Mouse (Mus musculus): ENCODE results near the gene Phgdh.

The Phgdh gene

DNA sequence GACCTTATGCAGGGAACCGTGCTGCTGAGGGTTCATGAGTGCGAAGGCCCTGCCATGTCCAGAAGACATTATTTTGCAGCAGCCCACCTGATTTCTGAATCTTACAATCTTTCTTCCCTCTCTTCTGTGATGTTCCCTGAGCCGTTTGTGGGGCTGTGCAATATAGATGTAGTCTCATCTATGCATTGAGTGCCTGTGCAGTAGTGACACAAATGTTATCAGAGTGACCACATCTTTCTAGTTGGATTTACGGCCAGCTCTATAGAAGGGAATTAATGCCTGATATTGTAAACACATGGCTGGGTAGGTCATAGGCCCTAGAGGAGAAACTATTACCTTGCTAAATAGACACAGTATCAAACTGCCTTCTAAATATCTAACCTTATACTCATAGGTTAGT is 39.5 kb downstream of the Phgdh start:
- DNase-seq (ENCODE audit: extremely low read depth, insufficient read length, low spot score): no peak

DNA sequence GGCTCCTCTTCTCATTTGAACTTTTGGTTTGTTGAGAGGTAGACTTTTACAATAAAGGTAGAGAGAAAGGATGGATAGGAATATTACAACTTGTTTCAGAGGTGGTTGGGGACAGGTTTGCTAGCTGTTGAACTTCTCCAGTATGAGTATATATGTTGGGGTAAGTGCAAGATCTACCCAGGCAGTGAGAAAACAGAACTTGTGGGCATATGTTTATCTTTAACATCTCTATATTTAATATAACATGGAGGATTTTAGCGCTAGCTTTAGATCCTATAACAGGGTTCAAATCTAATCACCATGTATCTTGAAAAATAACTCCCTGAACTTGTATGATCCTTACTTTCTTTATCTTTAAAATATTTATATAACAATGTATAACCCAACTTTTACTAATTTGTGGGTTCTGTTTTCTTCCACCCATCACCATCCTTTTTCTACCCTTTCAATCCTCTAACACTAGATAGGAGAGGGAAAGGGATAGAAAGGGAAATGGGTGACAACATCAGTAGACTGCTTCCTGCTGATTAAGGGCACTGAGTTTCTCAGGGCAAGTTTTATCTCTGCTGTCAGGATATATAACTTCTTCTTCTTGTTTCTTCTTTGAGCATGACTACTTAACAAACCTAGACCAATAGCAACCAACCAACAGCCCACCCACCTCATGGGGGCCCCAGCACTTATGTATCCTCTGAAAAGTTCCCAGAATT is 40.2 kb downstream of the Phgdh start:
- DNase-seq (ENCODE audit: extremely low read depth, insufficient read length, low spot score): no peak

DNA sequence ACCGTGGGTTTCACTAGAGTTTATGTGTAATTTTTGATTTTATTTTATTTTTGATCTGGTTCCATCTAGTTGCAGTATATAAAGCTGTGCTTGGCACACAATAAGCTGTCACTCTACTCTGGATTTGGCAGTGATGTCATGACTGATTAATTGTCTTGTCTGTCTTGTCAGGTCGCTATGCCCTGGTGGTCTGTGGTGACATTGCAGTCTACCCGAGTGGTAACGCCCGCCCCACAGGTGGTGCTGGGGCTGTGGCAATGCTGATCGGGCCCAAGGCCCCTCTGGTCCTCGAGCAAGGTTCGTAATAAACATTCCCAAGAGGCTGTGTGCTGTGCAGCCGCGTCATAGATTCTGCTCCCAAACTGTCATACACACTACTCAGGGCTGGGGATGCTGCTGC is 43.8 kb downstream of the Phgdh start:
- no peak for DNase-seq (ENCODE audit: extremely low read depth, insufficient read length, low spot score)

DNA sequence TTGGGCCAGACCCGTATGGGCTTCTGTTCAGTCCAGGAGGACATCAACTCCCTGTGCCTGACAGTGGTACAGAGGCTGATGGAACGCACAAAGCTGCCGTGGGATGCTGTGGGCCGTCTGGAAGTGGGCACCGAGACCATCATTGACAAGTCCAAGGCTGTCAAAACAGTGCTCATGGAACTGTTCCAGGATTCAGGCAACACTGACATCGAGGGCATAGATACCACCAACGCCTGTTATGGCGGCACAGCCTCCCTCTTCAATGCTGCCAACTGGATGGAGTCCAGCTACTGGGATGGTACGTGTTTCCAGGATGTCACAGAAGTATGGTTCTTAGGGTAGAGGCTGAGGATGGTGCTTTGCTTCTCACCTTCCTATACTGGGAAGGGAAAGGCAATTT is 48.7 kb downstream of the Phgdh start:
- no peak for DNase-seq (ENCODE audit: extremely low read depth, insufficient read length, low spot score)

DNA sequence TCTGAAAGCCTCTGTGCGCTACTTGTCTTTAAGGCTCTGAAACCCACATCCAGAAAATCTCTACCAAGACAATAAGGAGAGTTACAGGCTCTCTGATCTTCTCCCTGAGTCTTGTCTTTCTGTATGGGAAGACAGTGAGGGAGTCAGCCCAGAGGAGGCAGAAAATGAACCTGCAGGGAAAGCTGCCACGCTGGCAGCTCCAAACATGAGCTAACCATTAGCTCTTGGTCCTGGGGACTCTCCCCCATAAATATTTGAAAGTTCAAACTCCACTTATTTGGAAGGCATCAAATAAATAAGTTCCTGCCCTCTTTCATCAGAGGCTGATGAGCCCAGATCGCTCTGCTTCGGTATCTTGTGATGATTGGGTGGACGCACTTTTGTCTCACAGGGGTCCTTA is 56.6 kb downstream of the Phgdh start:
- no peak for DNase-seq (ENCODE audit: extremely low read depth, insufficient read length, low spot score)

DNA sequence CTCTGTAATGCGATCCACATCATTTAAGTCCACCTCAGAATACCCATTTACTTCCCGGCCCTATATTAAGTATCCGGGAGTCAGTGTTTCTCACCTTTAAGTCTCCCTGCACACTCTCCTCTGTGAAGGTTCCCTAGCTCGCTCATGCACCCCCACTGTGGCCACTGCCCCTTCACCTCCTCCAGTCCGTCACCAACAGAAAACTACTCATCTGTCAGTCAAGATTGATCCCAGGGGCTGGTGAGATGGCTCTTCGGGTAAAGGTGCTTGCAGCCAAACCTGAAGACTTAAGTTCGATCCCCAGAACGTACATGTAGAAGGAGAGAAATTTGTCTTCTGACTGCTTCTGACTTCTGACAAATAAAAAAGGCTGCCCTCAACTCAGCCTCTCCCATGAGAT is 57.4 kb downstream of the Phgdh start:
- DNase-seq (ENCODE audit: extremely low read depth, insufficient read length, low spot score): no peak

DNA sequence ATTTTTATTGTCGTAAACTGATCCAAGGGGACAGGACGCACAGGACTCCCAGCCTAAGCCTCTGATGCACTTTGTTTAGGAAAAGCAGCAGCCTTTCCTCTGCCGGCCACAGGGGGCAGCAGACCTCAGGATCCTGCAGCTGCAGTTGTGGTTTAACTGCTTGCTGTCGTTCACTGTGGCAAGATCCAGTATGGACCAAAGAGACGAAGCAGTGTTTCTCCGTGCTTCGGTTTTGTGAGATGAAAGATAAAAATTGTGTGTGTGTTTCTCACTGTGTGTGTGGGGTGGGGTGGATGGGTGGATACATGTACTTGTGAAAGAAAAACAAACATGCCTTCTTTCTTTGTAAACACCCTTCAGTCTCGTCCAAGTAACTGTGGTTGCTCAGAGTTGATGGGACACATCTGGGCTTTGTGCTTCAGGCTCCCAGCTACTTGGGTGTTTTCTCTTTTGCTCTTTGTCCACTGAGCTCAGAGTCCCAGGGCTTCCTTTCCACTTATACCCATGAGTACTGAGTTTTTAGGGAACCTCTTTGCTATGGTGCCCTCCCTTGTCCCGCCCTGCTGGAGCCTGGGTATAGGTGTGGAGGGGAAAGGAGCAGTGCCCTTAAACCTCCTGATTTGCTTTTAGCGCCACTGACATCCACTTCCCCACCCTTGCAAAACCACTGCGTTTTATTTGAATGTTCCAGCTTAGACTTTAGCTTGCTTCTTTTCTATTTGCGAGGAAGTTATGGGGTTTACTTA is 58.7 kb downstream of the Phgdh start:
- peak; percentile 36 for DNase-seq (ENCODE audit: extremely low read depth, insufficient read length, low spot score)

DNA sequence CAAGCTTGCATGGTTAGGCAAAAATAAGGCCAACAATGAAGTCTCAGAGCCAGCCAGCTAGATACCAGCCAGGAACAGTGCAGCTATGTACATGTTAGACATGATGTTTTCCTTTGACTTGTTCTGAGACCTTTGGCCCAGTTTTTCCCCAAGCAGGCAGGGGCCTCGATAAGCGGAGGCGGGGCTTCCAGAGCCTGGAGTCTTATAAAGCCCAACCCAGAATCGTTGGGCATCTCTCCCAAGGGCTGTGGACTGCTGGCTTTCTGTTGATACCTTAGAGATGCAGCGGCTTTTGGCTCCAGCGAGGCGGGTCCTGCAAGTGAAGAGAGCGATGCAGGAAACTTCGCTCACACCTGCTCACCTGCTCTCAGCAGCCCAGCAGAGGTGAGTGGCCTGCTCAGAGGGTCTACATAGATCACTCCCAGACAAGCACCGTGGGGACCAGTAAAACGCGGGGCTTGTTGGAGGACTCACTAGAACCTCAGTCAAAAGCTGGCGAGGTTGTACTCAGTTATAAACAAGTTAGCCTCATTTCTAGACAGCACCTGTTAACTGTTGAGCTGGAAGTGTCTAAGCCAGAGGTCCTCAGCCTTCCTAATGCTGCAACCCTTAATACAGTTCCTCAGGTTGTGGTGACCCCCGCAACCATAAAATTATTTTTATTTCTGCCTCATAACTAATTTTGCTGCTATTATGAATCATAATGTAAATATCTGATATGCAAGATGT is 59.4 kb downstream of the Phgdh start, which contains the start of gene Hmgcs2:
Gene Hmgcs2 (plus strand): TSS at position 232 of the 729 bp plus-strand sequence.
- no peak for DNase-seq (ENCODE audit: extremely low read depth, insufficient read length, low spot score)

DNA sequence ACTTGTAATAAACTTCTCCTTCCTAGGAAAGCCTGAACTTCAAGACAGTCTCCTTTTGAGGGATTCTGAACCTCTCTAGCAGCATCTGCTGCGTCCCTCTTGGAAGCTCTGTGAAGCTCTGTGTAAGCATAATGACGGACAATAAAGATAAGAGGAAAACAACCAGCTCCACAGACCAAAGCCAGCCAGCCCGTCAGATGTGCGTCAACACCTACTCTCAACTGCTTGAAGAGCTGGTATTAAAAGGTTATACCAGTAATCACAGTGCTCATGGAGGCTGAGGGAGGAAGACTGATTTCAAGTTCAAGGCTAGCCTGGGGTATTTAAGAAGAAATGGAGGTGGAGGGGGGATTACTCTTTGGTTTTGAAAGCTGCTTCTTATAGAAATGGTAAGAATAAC is 60.1 kb downstream of the Phgdh start:
- DNase-seq (ENCODE audit: extremely low read depth, insufficient read length, low spot score): no peak

DNA sequence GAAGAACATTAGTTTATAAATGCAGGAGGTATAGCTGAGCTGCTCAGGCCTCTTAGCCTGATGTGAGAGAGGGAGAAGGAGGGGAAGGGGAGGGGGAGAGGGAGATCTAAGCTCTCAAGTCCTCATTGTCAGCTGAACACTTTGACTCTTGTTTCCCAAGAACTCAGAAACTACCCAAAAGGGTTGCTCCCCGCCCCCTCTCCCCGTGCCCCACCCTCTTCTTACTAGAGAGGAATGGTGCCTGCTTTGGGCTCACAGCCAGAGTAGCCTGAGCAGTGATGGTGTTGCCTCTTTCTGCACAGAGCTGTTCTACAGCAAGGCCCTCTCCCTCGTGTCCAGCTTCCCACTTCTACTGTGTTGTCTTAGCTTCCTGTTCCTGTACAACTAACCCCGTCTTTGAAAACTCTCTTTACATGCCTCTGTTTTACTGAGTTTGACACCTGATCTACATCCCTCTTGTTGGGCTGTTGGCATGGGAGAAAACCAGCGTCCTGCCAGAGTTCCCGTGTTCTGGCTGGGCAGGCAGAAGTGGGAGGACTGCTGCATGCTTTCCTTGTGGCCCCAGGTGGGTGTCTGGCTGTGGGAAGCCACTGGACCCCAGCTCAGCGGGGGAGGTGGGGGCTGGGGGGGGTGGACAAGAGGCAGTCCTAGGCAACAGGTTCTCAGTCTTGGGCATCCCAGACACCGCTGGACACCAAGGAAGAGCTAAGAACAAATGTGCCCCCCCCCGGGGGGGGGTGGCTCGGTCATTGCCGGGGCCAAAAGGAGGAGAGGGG is 66.0 kb downstream of the Phgdh start:
- no peak for DNase-seq (ENCODE audit: extremely low read depth, insufficient read length, low spot score)

DNA sequence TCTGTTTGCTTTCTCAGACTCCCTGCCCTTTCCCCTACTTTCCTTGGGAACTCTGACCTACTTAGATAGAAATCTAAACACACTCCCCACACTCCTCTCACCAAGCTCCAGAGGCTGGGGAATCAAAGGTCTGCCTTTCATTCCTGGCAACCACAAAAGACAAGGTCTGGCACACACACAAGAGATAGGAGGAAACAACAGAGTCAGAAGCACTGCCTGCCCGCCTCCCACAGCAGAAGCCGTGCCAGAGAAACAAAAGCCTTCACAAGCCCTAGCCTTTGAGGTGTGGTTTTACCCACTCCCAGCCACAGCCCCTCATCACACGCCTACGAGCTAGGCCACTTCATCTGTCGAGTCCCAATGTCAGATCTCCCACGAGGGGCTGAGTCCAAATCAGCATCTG is 72.5 kb downstream of the Phgdh start:
- no peak for DNase-seq (ENCODE audit: extremely low read depth, insufficient read length, low spot score)
